Mouse (Mus musculus): ENCODE results near the gene Chchd2. TPM values are rescaled to one million over a fixed set of nuclear protein-coding genes. Genes with fewer than 3 reads are reported as not detected.

The Chchd2 gene
- 1,059 and 1,110 TPM in 2 replicates for polyA plus RNA-seq (2015; fragmentation: Nextera tagmentation; extraction: Ambion mirVana)

GRCm38 (mm10) chr5:129886911-129887636 lies at the start of gene Chchd2:
Gene Chchd2, minus strand, starts transcription at chr5:129887470.
- Histone ChIP-seq H3K9ac (replicated peaks; ENCODE audit: low read length) (peak within 1 kb of the TSS; percentile 95), H3K27me3 (ENCODE audit: insufficient read depth, low read length) (no peaks in the 10 kb centered on the region), H3K4me3 (ENCODE audit: low read length) (peak within 1 kb of the TSS; percentile 92), H3K9me3 (ENCODE audit: low read length) (no peaks in the 10 kb centered on the region), H3K36me3 (ENCODE audit: insufficient read depth, low read length) (peaks cover 24% of the 10 kb centered on the region), H3K4me1 (ENCODE audit: insufficient read depth, low read length) (peaks cover 13% of the 10 kb centered on the region), H3K4me2 (replicated peaks; ENCODE audit: low read depth, low read length) (peak within 1 kb of the TSS; percentile 91), H3K27ac (ENCODE audit: low read length) (peak within 1 kb of the TSS; percentile 98)
- under 1% methylated on average over 46 of the region's 46 CpGs for WGBS
- peak; percentile 100 for ATAC-seq (ENCODE audit: low FRiP score, low TSS enrichment)

GRCm38 (mm10) chr5:129936941-129937340 lies 49.7 kb upstream of the Chchd2 start:
- Histone ChIP-seq H3K4me1 (ENCODE audit: insufficient read depth, low read length) (no peaks in the 10 kb centered on the region), H3K9ac (replicated peaks; ENCODE audit: low read length) (no peak overlapping the region), H3K4me2 (replicated peaks; ENCODE audit: low read depth, low read length) (no peak overlapping the region), H3K9me3 (ENCODE audit: low read length) (no peaks in the 10 kb centered on the region), H3K36me3 (ENCODE audit: insufficient read depth, low read length) (no peaks in the 10 kb centered on the region), H3K27me3 (ENCODE audit: insufficient read depth, low read length) (no peaks in the 10 kb centered on the region), H3K27ac (ENCODE audit: low read length) (no peak overlapping the region), H3K4me3 (ENCODE audit: low read length) (no peak overlapping the region)
- no peak for ATAC-seq (ENCODE audit: low FRiP score, low TSS enrichment)
- WGBS: 48% methylated on average over 4 of the region's 4 CpGs

GRCm38 (mm10) chr5:129929924-129930855 lies 42.9 kb upstream of the Chchd2 start:
- no peaks in the 10 kb centered on the region for H3K36me3 ChIP-seq (ENCODE audit: insufficient read depth, low read length)
- WGBS: 55% methylated on average over 9 of the region's 9 CpGs
- no peak overlapping the region for H3K4me3 ChIP-seq (ENCODE audit: low read length)
- no peak overlapping the region for H3K4me2 ChIP-seq (replicated peaks; ENCODE audit: low read depth, low read length)
- no peak for ATAC-seq (ENCODE audit: low FRiP score, low TSS enrichment)
- no peaks in the 10 kb centered on the region for H3K27me3 ChIP-seq (ENCODE audit: insufficient read depth, low read length)
- no peak overlapping the region for H3K9ac ChIP-seq (replicated peaks; ENCODE audit: low read length)
- no peak overlapping the region for H3K27ac ChIP-seq (ENCODE audit: low read length)
- no peaks in the 10 kb centered on the region for H3K9me3 ChIP-seq (ENCODE audit: low read length)
- H3K4me1 ChIP-seq (ENCODE audit: insufficient read depth, low read length): no peaks in the 10 kb centered on the region

- no peak overlapping the region for H3K4me2 ChIP-seq (replicated peaks; ENCODE audit: low read depth, low read length)
- ATAC-seq (ENCODE audit: low FRiP score, low TSS enrichment): no peak
- H3K36me3 ChIP-seq (ENCODE audit: insufficient read depth, low read length): no peaks in the 10 kb centered on the region
- H3K9me3 ChIP-seq (ENCODE audit: low read length): no peaks in the 10 kb centered on the region
- H3K4me1 ChIP-seq (ENCODE audit: insufficient read depth, low read length): no peaks in the 10 kb centered on the region
- WGBS: 57% methylated on average over 5 of the region's 5 CpGs
- no peak overlapping the region for H3K4me3 ChIP-seq (ENCODE audit: low read length)
- H3K27me3 ChIP-seq (ENCODE audit: insufficient read depth, low read length): no peaks in the 10 kb centered on the region
- no peak overlapping the region for H3K9ac ChIP-seq (replicated peaks; ENCODE audit: low read length)
- H3K27ac ChIP-seq (ENCODE audit: low read length): no peak overlapping the region
These were observed 38.7 kb upstream of the Chchd2 start for GRCm38 (mm10) chr5:129925933-129926332.

- H3K36me3 ChIP-seq (ENCODE audit: insufficient read depth, low read length): no peaks in the 10 kb centered on the region
- H3K4me1 ChIP-seq (ENCODE audit: insufficient read depth, low read length): no peaks in the 10 kb centered on the region
- no peak overlapping the region for H3K9ac ChIP-seq (replicated peaks; ENCODE audit: low read length)
- no peaks in the 10 kb centered on the region for H3K9me3 ChIP-seq (ENCODE audit: low read length)
- ATAC-seq (ENCODE audit: low FRiP score, low TSS enrichment): no peak
- no peak overlapping the region for H3K27ac ChIP-seq (ENCODE audit: low read length)
- no peak overlapping the region for H3K4me3 ChIP-seq (ENCODE audit: low read length)
- no peaks in the 10 kb centered on the region for H3K27me3 ChIP-seq (ENCODE audit: insufficient read depth, low read length)
- no peak overlapping the region for H3K4me2 ChIP-seq (replicated peaks; ENCODE audit: low read depth, low read length)
- WGBS: 82% methylated on average over 8 of the region's 8 CpGs
These were observed 37.7 kb upstream of the Chchd2 start for GRCm38 (mm10) chr5:129924820-129925452.

- no peaks in the 10 kb centered on the region for H3K9me3 ChIP-seq (ENCODE audit: low read length)
- no peak overlapping the region for H3K4me3 ChIP-seq (ENCODE audit: low read length)
- no peaks in the 10 kb centered on the region for H3K4me1 ChIP-seq (ENCODE audit: insufficient read depth, low read length)
- ATAC-seq (ENCODE audit: low FRiP score, low TSS enrichment): no peak
- no peaks in the 10 kb centered on the region for H3K36me3 ChIP-seq (ENCODE audit: insufficient read depth, low read length)
- 98% methylated on average over 4 of the region's 4 CpGs for WGBS
- H3K27me3 ChIP-seq (ENCODE audit: insufficient read depth, low read length): no peaks in the 10 kb centered on the region
- H3K4me2 ChIP-seq (replicated peaks; ENCODE audit: low read depth, low read length): no peak overlapping the region
- H3K9ac ChIP-seq (replicated peaks; ENCODE audit: low read length): no peak overlapping the region
- H3K27ac ChIP-seq (ENCODE audit: low read length): no peak overlapping the region
These were observed 34.7 kb upstream of the Chchd2 start for GRCm38 (mm10) chr5:129921972-129922371.

- WGBS: 54% methylated on average over 8 of the region's 8 CpGs
- no peak overlapping the region for H3K4me3 ChIP-seq (ENCODE audit: low read length)
- no peaks in the 10 kb centered on the region for H3K27me3 ChIP-seq (ENCODE audit: insufficient read depth, low read length)
- no peak overlapping the region for H3K27ac ChIP-seq (ENCODE audit: low read length)
- H3K4me2 ChIP-seq (replicated peaks; ENCODE audit: low read depth, low read length): no peak overlapping the region
- ATAC-seq (ENCODE audit: low FRiP score, low TSS enrichment): no peak
- H3K9me3 ChIP-seq (ENCODE audit: low read length): no peaks in the 10 kb centered on the region
- H3K9ac ChIP-seq (replicated peaks; ENCODE audit: low read length): no peak overlapping the region
- H3K36me3 ChIP-seq (ENCODE audit: insufficient read depth, low read length): no peaks in the 10 kb centered on the region
- no peaks in the 10 kb centered on the region for H3K4me1 ChIP-seq (ENCODE audit: insufficient read depth, low read length)
These were observed 32.0 kb upstream of the Chchd2 start for GRCm38 (mm10) chr5:129919320-129919719.

GRCm38 (mm10) chr5:129918752-129919151 lies 31.5 kb upstream of the Chchd2 start:
- H3K9me3 ChIP-seq (ENCODE audit: low read length): no peaks in the 10 kb centered on the region
- WGBS: 81% methylated on average over 9 of the region's 9 CpGs

GRCm38 (mm10) chr5:129918065-129918651 lies 30.9 kb upstream of the Chchd2 start:
- no peaks in the 10 kb centered on the region for H3K27me3 ChIP-seq (ENCODE audit: insufficient read depth, low read length)
- H3K9me3 ChIP-seq (ENCODE audit: low read length): no peaks in the 10 kb centered on the region
- H3K36me3 ChIP-seq (ENCODE audit: insufficient read depth, low read length): no peaks in the 10 kb centered on the region
- H3K9ac ChIP-seq (replicated peaks; ENCODE audit: low read length): no peak overlapping the region
- H3K27ac ChIP-seq (ENCODE audit: low read length): no peak overlapping the region
- H3K4me3 ChIP-seq (ENCODE audit: low read length): no peak overlapping the region
- H3K4me2 ChIP-seq (replicated peaks; ENCODE audit: low read depth, low read length): no peak overlapping the region
- WGBS: 91% methylated on average over 24 of the region's 24 CpGs
- ATAC-seq (ENCODE audit: low FRiP score, low TSS enrichment): no peak
- H3K4me1 ChIP-seq (ENCODE audit: insufficient read depth, low read length): no peaks in the 10 kb centered on the region

More at GRCm38 (mm10) chr5:129918752-129919151, 31.5 kb upstream of the Chchd2 start:
- Histone ChIP-seq H3K9ac (replicated peaks; ENCODE audit: low read length) (no peak overlapping the region), H3K27ac (ENCODE audit: low read length) (no peak overlapping the region), H3K4me3 (ENCODE audit: low read length) (no peak overlapping the region), H3K4me1 (ENCODE audit: insufficient read depth, low read length) (no peaks in the 10 kb centered on the region), H3K36me3 (ENCODE audit: insufficient read depth, low read length) (no peaks in the 10 kb centered on the region), H3K4me2 (replicated peaks; ENCODE audit: low read depth, low read length) (no peak overlapping the region), H3K27me3 (ENCODE audit: insufficient read depth, low read length) (no peaks in the 10 kb centered on the region)
- no peak for ATAC-seq (ENCODE audit: low FRiP score, low TSS enrichment)
